Mouse (Mus musculus) MEL (cell line): ENCODE measurements around the gene Gm9195. TPM values are rescaled to one million over a fixed set of nuclear protein-coding genes. Genes with fewer than 3 reads are reported as not detected.

Experiments
- DNase-seq: peaks from one replicate; pipeline ENCODE4 v3.0.0; 2011; ENCODE audit warnings: low read depth, low spot score
- H3K27ac ChIP-seq: 2 replicates; pipeline ENCODE4 v1.5.1; 2012; ENCODE audit warnings: low read depth, mild to moderate bottlenecking, control low read depth, low read length, moderate library complexity; ENCODE audit not compliant: control insufficient read depth
- H3K27me3 ChIP-seq, 2 experiments: fragments of 150-350 bp in 1 of 2; sonication (generic) in 1 of 2; 2 replicates each; pipeline ENCODE4 v1.6.1; 2012; ENCODE audit warnings: low read length in 2 of 2, mild to moderate bottlenecking in 2 of 2, improper control_type of control experiment in 1 of 2, moderate library complexity in 1 of 2; ENCODE audit not compliant: insufficient read depth in 2 of 2, control insufficient read depth in 1 of 2
- H3K36me3 ChIP-seq, 2 experiments: 2 replicates each; pipeline ENCODE4 v1.6.1; 2012 to 2014; ENCODE audit warnings: low read length in 2 of 2, improper control_type of control experiment in 1 of 2, inconsistent platforms in 1 of 2, mild to moderate bottlenecking in 1 of 2; ENCODE audit not compliant: insufficient read depth in 2 of 2, control insufficient read depth in 1 of 2
- H3K4me1 ChIP-seq, 2 experiments: fragments of 150-350 bp in 1 of 2; sonication (generic) in 1 of 2; 2 replicates each; pipeline ENCODE4 v1.6.1; 2012; ENCODE audit warnings: low read length in 2 of 2, improper control_type of control experiment in 1 of 2, mild to moderate bottlenecking in 1 of 2; ENCODE audit not compliant: insufficient read depth in 2 of 2, control insufficient read depth in 1 of 2
- H3K4me3 ChIP-seq, 2 experiments: fragments of 150-350 bp in 1 of 2; sonication (generic) in 1 of 2; 2 replicates each; pipeline ENCODE4 v1.5.1; 2012; ENCODE audit warnings: low read depth in 2 of 2, low read length in 2 of 2, mild to moderate bottlenecking in 2 of 2, moderate library complexity in 2 of 2, control low read depth in 1 of 2, improper control_type of control experiment in 1 of 2; ENCODE audit not compliant: control insufficient read depth in 1 of 2, insufficient read depth in 1 of 2
- H3K79me2 ChIP-seq: 2 replicates; pipeline ENCODE4 v1.6.1; 2012; ENCODE audit warnings: mild to moderate bottlenecking, low read length, moderate library complexity; ENCODE audit not compliant: control insufficient read depth, poor library complexity, insufficient read depth
- H3K9ac ChIP-seq: 2 replicates; pipeline ENCODE4 v1.6.1; 2012; ENCODE audit warnings: low read depth, mild to moderate bottlenecking, control low read depth, low read length, moderate library complexity; ENCODE audit not compliant: control insufficient read depth, poor library complexity, severe bottlenecking
- H3K9me3 ChIP-seq: fragments of 150-350 bp; sonication (generic); replicated peaks from 2 replicates; pipeline ENCODE4 v1.6.1; 2012; ENCODE audit warnings: mild to moderate bottlenecking, low read length, improper control_type of control experiment, moderate library complexity; ENCODE audit not compliant: insufficient read depth
- CHD1 ChIP-seq: IDR thresholded peaks from 2 replicates; pipeline ENCODE4 v1.6.1; 2012; ENCODE audit warnings: low read depth, mild to moderate bottlenecking, inconsistent platforms, low read length, improper control_type of control experiment
- CTCF ChIP-seq, 3 experiments: IDR thresholded peaks in 2 of 3; conservative IDR thresholded peaks in 1 of 3; 2 replicates each; pipeline ENCODE4 v1.5.1; 2011 to 2012; ENCODE audit warnings: low read length in 3 of 3, low read depth in 2 of 3, mild to moderate bottlenecking in 2 of 3, improper control_type of control experiment in 1 of 3, inconsistent platforms in 1 of 3, mixed read lengths in 1 of 3, moderate library complexity in 1 of 3; ENCODE audit not compliant: control insufficient read depth in 1 of 3, insufficient read depth in 1 of 3, poor library complexity in 1 of 3, severe bottlenecking in 1 of 3
- E2F4 ChIP-seq: IDR thresholded peaks from 2 replicates; pipeline ENCODE4 v1.6.1; 2011; ENCODE audit warnings: low read depth, low read length, improper control_type of control experiment, borderline replicate concordance
- EP300 ChIP-seq, 2 experiments: IDR thresholded peaks; 2 replicates each; pipeline ENCODE4 v1.6.1; 2011; ENCODE audit warnings: improper control_type of control experiment in 2 of 2, low read length in 2 of 2, low read depth in 1 of 2, mild to moderate bottlenecking in 1 of 2
- GABPA ChIP-seq: IDR thresholded peaks from 2 replicates; pipeline ENCODE4 v1.6.1; 2012; ENCODE audit warnings: low read depth, mild to moderate bottlenecking, inconsistent platforms, low read length, improper control_type of control experiment, moderate library complexity
- MEF2A ChIP-seq: IDR thresholded peaks from 2 replicates; pipeline ENCODE4 v1.6.1; 2014; ENCODE audit warnings: low read depth, mild to moderate bottlenecking, inconsistent platforms, low read length, improper control_type of control experiment; ENCODE audit not compliant: poor library complexity, insufficient replicate concordance, severe bottlenecking; ENCODE audit errors: extremely low read depth
- MXI1 ChIP-seq: IDR thresholded peaks from 2 replicates; pipeline ENCODE4 v1.6.1; 2011; ENCODE audit warnings: mild to moderate bottlenecking, low read depth, low read length, improper control_type of control experiment
- MYB ChIP-seq: IDR thresholded peaks from 2 replicates; pipeline ENCODE4 v1.6.1; 2011; ENCODE audit warnings: mild to moderate bottlenecking, low read depth, low read length, improper control_type of control experiment
- MYC ChIP-seq: IDR thresholded peaks from 2 replicates; pipeline ENCODE4 v1.6.1; 2011; ENCODE audit warnings: low read depth, mild to moderate bottlenecking, low read length, improper control_type of control experiment, moderate library complexity
- POLR2AphosphoS5 ChIP-seq: IDR thresholded peaks from 2 replicates; pipeline ENCODE4 v1.6.1; 2012; ENCODE audit warnings: low read depth, borderline replicate concordance, mild to moderate bottlenecking, inconsistent platforms, low read length, moderate library complexity, mixed read lengths
- SIN3A ChIP-seq: IDR thresholded peaks from 2 replicates; pipeline ENCODE4 v1.6.1; 2012; ENCODE audit warnings: low read length, improper control_type of control experiment, inconsistent platforms
- SMC3 ChIP-seq: IDR thresholded peaks from 2 replicates; pipeline ENCODE4 v1.6.1; 2011; ENCODE audit warnings: low read depth, low read length, improper control_type of control experiment
- UBTF ChIP-seq: IDR thresholded peaks from 2 replicates; pipeline ENCODE4 v1.6.1; 2012; ENCODE audit warnings: low read depth, mild to moderate bottlenecking, inconsistent platforms, low read length, improper control_type of control experiment, moderate library complexity, borderline replicate concordance; ENCODE audit not compliant: insufficient read depth
- USF1 ChIP-seq: IDR thresholded peaks from 2 replicates; pipeline ENCODE4 v1.6.1; 2014; ENCODE audit warnings: low read depth, mild to moderate bottlenecking, inconsistent platforms, low read length, improper control_type of control experiment, moderate library complexity
- USF2 ChIP-seq, 2 experiments: IDR thresholded peaks; 2 replicates each; pipeline ENCODE4 v1.6.1; 2011 to 2012; ENCODE audit warnings: improper control_type of control experiment in 2 of 2, low read length in 2 of 2, borderline replicate concordance in 1 of 2, inconsistent platforms in 1 of 2, low read depth in 1 of 2, mild to moderate bottlenecking in 1 of 2; ENCODE audit not compliant: insufficient read depth in 1 of 2
- ZMIZ1 ChIP-seq: IDR thresholded peaks from 2 replicates; pipeline ENCODE4 v1.6.1; 2012; ENCODE audit warnings: low read depth, mild to moderate bottlenecking, inconsistent platforms, low read length, improper control_type of control experiment, moderate library complexity
- ZNF384 ChIP-seq: IDR thresholded peaks from 2 replicates; pipeline ENCODE4 v1.6.1; 2012; ENCODE audit warnings: low read depth, mild to moderate bottlenecking, inconsistent platforms, low read length, improper control_type of control experiment
- polyA plus RNA-seq, 2 experiments: library from polyadenylated mRNA; stranded (reverse) in 1 of 2; unstranded in 1 of 2; fragments of >175 nt in 1 of 2; fragments of >200 nt in 1 of 2; gene quantifications; 2 replicates each; pipeline versions ENCODE4 v1.2.1 to v1.2.4; 2012; ENCODE audit warnings: low replicate concordance in 2 of 2, low read depth in 1 of 2; ENCODE audit not compliant: insufficient read length in 2 of 2, insufficient read depth in 1 of 2, missing spikeins in 1 of 2
- total RNA-seq: library from RNA; depleted of rRNA; stranded (reverse); fragments of 300-350 nt; gene quantifications from 2 replicates; pipeline ENCODE4 v1.2.3, GENCODE M21; 2012

Gene Gm9195
- total and polyA plus RNA-seq, 3 experiments: not detected

DNA sequence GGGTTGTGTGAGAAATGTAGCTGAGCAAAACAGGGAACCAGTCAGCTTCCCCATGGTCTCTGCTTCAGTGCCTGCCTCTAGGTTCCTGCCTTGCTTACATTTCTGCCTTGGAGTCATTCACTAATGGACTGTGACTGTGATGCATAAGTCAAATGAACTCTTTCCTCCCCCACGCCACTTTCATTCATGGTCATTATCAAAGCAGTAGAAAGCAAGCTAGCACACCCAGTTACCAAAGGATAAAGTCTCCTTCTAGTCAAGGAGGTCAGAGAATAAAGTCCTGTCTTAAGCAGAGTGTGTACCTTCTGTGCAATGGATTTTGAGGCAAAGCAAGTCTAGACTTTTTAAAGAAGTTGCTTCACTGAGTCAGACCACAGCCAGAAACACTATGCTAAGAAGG lies 35.5 kb upstream of the Gm9195 start:
- DNase-seq: no peak
- Histone ChIP-seq H3K9ac (no peak overlapping the region), H3K36me3 (no peaks in the 10 kb centered on the region), H3K27me3 (no peaks in the 10 kb centered on the region), H3K4me3 (no peak overlapping the region), H3K79me2 (no peaks in the 10 kb centered on the region), H3K27ac (no peak overlapping the region), H3K4me1 (no peaks in the 10 kb centered on the region), H3K9me3 (no peaks in the 10 kb centered on the region)
- no peak for TF ChIP-seq EP300 (IDR thresholded peaks at IDR 0.05; ENCODE audit: low read depth in 1 of 2, low read length in 2 of 2)
- TF ChIP-seq CTCF (IDR thresholded peaks at IDR 0.05 in 2 of 3, conservative IDR thresholded peaks at IDR 0.05 in 1 of 3; ENCODE audit: control insufficient read depth in 1 of 3, insufficient read depth in 1 of 3, low read depth in 2 of 3, low read length in 3 of 3, poor library complexity in 1 of 3, severe bottlenecking in 1 of 3): no peak
- TF ChIP-seq CHD1: no peak
- TF ChIP-seq MXI1: no peak
- TF ChIP-seq ZNF384: no peak
- no peak for TF ChIP-seq MYB
- TF ChIP-seq SIN3A: no peak
- TF ChIP-seq POLR2AphosphoS5: no peak
- TF ChIP-seq MEF2A: no peak
- TF ChIP-seq SMC3: no peak
- TF ChIP-seq MYC: no peak

DNA sequence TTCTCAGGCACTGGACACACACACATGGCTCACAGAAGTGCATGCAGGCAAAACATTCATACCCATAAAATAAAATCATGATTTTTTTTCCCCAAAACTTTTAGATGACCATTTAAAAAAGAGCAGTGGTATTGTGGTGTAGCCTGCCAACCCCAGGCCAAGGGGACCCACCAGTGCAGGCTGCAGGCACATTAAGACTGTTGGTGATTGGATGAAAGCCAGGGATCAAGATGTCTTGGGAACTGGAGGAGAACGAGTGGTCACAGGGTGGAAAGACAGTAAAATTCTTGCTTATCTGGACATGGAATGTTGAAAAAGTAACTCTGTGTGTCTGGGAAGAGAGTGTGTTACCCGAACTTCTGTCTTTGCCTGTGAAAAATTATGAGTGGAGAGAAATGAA lies 27.9 kb upstream of the Gm9195 start:
- Histone ChIP-seq H3K4me1 (no peaks in the 10 kb centered on the region), H3K79me2 (no peaks in the 10 kb centered on the region), H3K4me3 (no peak overlapping the region), H3K9ac (no peak overlapping the region), H3K27me3 (no peaks in the 10 kb centered on the region), H3K9me3 (no peaks in the 10 kb centered on the region), H3K36me3 (no peaks in the 10 kb centered on the region), H3K27ac (no peak overlapping the region)
- no peak for DNase-seq
- TF ChIP-seq E2F4 (no peak), USF2 (IDR thresholded peaks at IDR 0.05; ENCODE audit: borderline replicate concordance in 1 of 2, insufficient read depth in 1 of 2, low read depth in 1 of 2, low read length in 2 of 2) (no peak), UBTF (no peak), SMC3 (no peak), GABPA (no peak), USF1 (no peak), ZMIZ1 (no peak)
